Mouse (Mus musculus): ENCODE measurements around the gene Txnrd2.

Gene Txnrd2

DNA sequence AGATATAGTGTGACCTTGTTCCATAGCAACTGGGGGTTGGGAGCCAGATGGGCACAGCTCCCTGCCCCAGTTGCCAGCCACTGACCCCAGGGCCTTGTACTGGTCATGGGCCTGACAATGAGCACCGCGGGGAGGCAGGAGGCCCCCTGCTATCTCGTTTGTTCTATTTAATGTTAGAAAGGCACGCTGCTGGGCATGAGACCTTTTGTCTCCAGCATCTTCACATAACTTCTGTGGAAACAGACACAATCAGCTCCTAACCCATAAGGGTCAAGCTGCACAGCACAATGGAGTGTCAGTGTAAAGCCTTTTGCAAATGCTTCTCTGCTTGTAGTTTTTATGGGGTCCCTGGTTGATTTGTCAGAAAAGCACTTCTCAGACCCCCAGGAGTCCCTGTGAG is 58.2 kb downstream of the Txnrd2 start:
- no peaks in the 10 kb centered on the region for H3K36me3 ChIP-seq (ENCODE audit: insufficient read depth, low read length)
- peaks cover 71% of the 10 kb centered on the region for H3K4me1 ChIP-seq (replicated peaks; ENCODE audit: low read depth, low read length)
- peak overlapping the region; percentile 32 for H3K4me3 ChIP-seq (replicated peaks; ENCODE audit: low read length)
- H3K27me3 ChIP-seq (ENCODE audit: insufficient read depth, low read length): no peaks in the 10 kb centered on the region
- no peaks in the 10 kb centered on the region for H3K9me3 ChIP-seq (ENCODE audit: low read length)
- no peak for TF ChIP-seq NANOG (IDR thresholded peaks at IDR 0.05; ENCODE audit: borderline replicate concordance, low read length)
- no peak for TF ChIP-seq POU5F1 (IDR thresholded peaks at IDR 0.05; ENCODE audit: borderline replicate concordance, low read length)
- no peak for TF ChIP-seq CTCF (conservative IDR thresholded peaks at IDR 0.05; ENCODE audit: low read length)

DNA sequence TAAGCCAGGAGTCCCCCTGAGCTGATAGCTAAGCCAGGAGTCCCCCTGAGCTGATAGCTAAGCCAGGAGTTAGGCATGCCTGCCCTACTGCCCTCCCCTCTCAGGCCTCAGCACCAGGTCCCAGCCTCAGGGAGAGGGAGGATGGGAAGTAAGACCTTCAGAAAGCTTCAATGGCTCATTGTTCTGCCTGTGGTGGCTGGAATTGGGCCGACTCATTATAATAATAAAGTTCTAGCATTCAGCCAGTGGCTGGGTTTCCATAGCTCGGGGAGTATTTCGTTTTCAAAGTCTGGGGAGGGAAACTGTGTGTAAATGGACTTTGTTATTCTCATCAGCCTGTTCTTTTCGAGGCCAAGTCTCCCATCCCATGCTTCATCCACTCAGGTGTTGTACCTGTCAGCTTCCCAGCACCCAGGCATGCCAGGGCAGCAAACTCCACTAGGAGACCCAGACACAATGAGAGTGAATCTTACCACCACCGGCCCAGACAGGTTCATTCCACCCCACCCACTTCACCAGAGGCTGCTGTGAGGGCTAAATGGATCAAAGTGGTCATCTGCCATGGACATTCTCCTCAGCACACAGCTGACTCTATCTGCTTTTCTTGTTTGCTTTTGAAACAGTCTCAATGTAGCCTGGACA is 58.7 kb downstream of the Txnrd2 start:
- peaks cover 66% of the 10 kb centered on the region for H3K4me1 ChIP-seq (replicated peaks; ENCODE audit: low read depth, low read length)
- no peaks in the 10 kb centered on the region for H3K27me3 ChIP-seq (ENCODE audit: insufficient read depth, low read length)
- H3K9me3 ChIP-seq (ENCODE audit: low read length): no peaks in the 10 kb centered on the region
- H3K4me3 ChIP-seq (replicated peaks; ENCODE audit: low read length): peak overlapping the region; percentile 32; the same call in 1 of the 2 replicates
- no peaks in the 10 kb centered on the region for H3K36me3 ChIP-seq (ENCODE audit: insufficient read depth, low read length)
- TF ChIP-seq POU5F1 (IDR thresholded peaks at IDR 0.05; ENCODE audit: borderline replicate concordance, low read length): no peak
- TF ChIP-seq NANOG (IDR thresholded peaks at IDR 0.05; ENCODE audit: borderline replicate concordance, low read length): no peak
- TF ChIP-seq CTCF (conservative IDR thresholded peaks at IDR 0.05; ENCODE audit: low read length): no peak

DNA sequence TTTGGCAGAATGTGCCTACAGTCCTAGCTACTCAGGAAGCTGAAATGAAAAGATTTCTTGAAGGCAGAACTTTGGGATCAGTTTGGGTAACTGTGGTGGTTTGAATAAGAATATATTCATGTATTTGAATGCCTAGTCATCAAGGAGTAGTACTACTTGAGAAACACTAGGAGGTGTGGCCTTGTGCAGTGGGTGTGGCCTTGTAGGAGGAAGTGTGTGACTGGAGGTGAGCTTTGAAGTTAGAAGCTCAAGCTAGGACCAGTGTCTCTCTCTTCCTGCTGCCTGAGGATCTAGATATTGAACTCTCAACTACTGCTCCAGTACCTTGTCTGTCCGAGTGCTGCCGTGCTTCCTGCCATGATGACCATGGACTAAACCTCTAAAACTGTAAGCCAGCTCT is 59.9 kb downstream of the Txnrd2 start:
- Histone ChIP-seq H3K4me3 (replicated peaks; ENCODE audit: low read length) (no peak overlapping the region), H3K36me3 (ENCODE audit: insufficient read depth, low read length) (no peaks in the 10 kb centered on the region), H3K27me3 (ENCODE audit: insufficient read depth, low read length) (no peaks in the 10 kb centered on the region), H3K9me3 (ENCODE audit: low read length) (no peaks in the 10 kb centered on the region), H3K4me1 (replicated peaks; ENCODE audit: low read depth, low read length) (peaks cover 63% of the 10 kb centered on the region)
- no peak for TF ChIP-seq NANOG (IDR thresholded peaks at IDR 0.05; ENCODE audit: borderline replicate concordance, low read length)
- no peak for TF ChIP-seq POU5F1 (IDR thresholded peaks at IDR 0.05; ENCODE audit: borderline replicate concordance, low read length)
- TF ChIP-seq CTCF (conservative IDR thresholded peaks at IDR 0.05; ENCODE audit: low read length): no peak

DNA sequence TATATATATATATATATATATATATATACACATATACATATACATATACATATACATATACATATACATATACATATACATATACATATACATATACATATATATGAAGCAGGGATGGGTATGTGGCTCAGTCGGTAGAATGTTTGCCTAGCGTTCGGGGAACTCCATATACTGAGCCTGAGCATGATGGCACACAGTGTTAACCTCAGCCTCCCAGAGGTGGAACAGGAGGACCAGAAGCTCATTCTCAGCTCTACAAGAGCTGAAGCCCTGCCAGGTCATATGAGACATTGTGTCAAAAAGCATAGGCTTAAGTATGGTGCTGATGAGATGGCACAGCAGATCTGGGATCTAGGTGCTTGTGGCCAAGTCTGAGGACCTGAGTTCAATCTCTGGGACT is 64.1 kb downstream of the Txnrd2 start:
- no peak overlapping the region for H3K4me3 ChIP-seq (replicated peaks; ENCODE audit: low read length)
- no peaks in the 10 kb centered on the region for H3K27me3 ChIP-seq (ENCODE audit: insufficient read depth, low read length)
- TF ChIP-seq NANOG (IDR thresholded peaks at IDR 0.05; ENCODE audit: borderline replicate concordance, low read length) (no peak), POU5F1 (IDR thresholded peaks at IDR 0.05; ENCODE audit: borderline replicate concordance, low read length) (no peak), CTCF (conservative IDR thresholded peaks at IDR 0.05; ENCODE audit: low read length) (no peak)
- H3K9me3 ChIP-seq (ENCODE audit: low read length): no peaks in the 10 kb centered on the region
- H3K4me1 ChIP-seq (replicated peaks; ENCODE audit: low read depth, low read length): peaks cover 26% of the 10 kb centered on the region
- H3K36me3 ChIP-seq (ENCODE audit: insufficient read depth, low read length): no peaks in the 10 kb centered on the region

DNA sequence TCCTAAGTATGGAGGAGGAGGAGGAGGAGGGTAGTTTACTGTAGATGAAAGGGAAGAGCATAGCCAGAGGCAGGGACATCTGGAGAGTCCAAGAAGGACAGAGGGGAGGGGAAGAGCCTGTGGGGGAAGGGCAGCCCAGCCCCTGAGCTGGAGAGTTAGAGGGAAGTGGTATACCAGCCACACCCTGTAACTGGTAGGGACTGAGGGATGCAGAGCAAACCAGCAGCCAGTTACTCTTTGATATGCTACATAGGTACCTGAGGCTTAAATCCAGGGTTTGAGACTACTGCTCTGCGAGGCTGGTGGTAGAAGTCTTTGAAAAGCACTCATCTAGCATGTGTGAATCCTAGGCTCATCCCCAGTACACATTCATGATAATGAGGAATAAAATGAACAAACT is 64.7 kb downstream of the Txnrd2 start:
- Histone ChIP-seq H3K27me3 (ENCODE audit: insufficient read depth, low read length) (no peaks in the 10 kb centered on the region), H3K9me3 (ENCODE audit: low read length) (no peaks in the 10 kb centered on the region)

DNA sequence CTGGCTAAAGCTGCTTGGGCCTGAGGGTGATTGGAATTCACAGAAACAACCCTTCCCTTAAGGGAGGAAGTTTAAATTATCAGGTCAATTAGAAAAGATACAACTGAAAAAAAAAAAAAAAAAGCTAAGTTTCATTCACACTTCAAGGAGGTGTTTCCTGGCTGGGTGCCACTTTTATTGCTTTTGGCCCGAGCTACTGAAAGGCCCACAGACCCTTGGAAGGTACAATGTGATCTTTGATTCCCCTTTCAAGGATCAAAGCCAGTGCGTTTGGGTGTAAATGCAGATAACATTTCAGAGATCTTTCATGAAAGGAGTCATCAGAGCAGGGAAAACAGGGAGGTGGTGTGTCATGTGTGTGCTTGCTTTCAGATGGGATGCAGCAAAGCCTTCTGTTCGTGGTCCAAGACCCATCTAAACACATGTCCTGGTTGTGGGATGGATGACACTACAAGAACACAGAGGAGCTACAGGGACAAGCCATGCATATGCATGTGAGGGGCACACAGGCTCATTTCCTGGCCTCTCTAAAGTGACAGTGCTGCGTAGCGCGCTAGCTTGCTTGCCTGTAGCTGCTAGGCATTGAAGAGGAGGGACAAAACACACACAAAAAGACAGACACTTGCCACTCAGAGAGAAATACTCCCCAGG is 71.8 kb downstream of the Txnrd2 start:
- H3K36me3 ChIP-seq (ENCODE audit: insufficient read depth, low read length): peaks cover 31% of the 10 kb centered on the region
- no peaks in the 10 kb centered on the region for H3K9me3 ChIP-seq (ENCODE audit: low read length)
- peaks cover 38% of the 10 kb centered on the region for H3K4me1 ChIP-seq (replicated peaks; ENCODE audit: low read depth, low read length)
- peak overlapping the region; percentile 96 for H3K4me3 ChIP-seq (replicated peaks; ENCODE audit: low read length)
- TF ChIP-seq NANOG (IDR thresholded peaks at IDR 0.05; ENCODE audit: borderline replicate concordance, low read length): no peak
- TF ChIP-seq POU5F1 (IDR thresholded peaks at IDR 0.05; ENCODE audit: borderline replicate concordance, low read length): peak; percentile 69; the same call in 1 of the 2 replicates
- TF ChIP-seq CTCF (conservative IDR thresholded peaks at IDR 0.05; ENCODE audit: low read length): no peak
- no peaks in the 10 kb centered on the region for H3K27me3 ChIP-seq (ENCODE audit: insufficient read depth, low read length)

More for the DNA sequence above, 64.7 kb downstream of the Txnrd2 start:
- H3K36me3 ChIP-seq (ENCODE audit: insufficient read depth, low read length): no peaks in the 10 kb centered on the region
- H3K4me3 ChIP-seq (replicated peaks; ENCODE audit: low read length): no peak overlapping the region; the same call in 1 of the 2 replicates
- H3K4me1 ChIP-seq (replicated peaks; ENCODE audit: low read depth, low read length): peaks cover 20% of the 10 kb centered on the region
- TF ChIP-seq NANOG (IDR thresholded peaks at IDR 0.05; ENCODE audit: borderline replicate concordance, low read length) (no peak), CTCF (conservative IDR thresholded peaks at IDR 0.05; ENCODE audit: low read length) (no peak), POU5F1 (IDR thresholded peaks at IDR 0.05; ENCODE audit: borderline replicate concordance, low read length) (no peak)

DNA sequence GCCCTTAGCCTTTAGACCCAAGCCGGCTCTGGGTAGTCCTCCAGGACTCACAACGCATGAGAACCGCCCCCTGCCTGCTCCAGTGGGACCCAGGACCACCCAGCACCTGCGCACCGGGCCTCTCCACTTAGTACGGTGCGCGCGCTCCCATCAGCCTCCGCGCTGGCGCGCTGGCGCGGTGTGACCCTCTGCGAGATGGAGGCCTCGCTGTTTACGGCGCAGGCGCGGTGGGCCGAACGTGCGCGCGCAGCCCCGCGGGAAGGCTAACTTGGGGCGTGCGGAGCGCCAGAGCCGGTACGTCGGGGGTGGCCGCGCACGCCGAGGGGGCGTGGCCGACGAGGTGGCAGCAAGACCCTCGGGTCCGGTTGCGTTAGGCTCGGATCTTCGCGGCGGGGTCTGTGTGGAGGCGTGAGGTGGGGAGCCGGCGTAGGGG is 72.4 kb downstream of the Txnrd2 start, which contains the start of the genes Gnb1l and Rtl10:
Gnb1l (plus strand) TSS at position 156 of the 433 bp plus-strand sequence.
Rtl10 (plus strand) TSS at position 344 of the 433 bp plus-strand sequence.
- TF ChIP-seq POU5F1 (IDR thresholded peaks at IDR 0.05; ENCODE audit: borderline replicate concordance, low read length): no peak
- no peaks in the 10 kb centered on the region for H3K27me3 ChIP-seq (ENCODE audit: insufficient read depth, low read length)
- H3K36me3 ChIP-seq (ENCODE audit: insufficient read depth, low read length): peaks cover 37% of the 10 kb centered on the region
- peak within 1 kb of the TSS; percentile 96 for H3K4me3 ChIP-seq (replicated peaks; ENCODE audit: low read length)
- H3K4me1 ChIP-seq (replicated peaks; ENCODE audit: low read depth, low read length): peaks cover 40% of the 10 kb centered on the region
- no peaks in the 10 kb centered on the region for H3K9me3 ChIP-seq (ENCODE audit: low read length)

DNA sequence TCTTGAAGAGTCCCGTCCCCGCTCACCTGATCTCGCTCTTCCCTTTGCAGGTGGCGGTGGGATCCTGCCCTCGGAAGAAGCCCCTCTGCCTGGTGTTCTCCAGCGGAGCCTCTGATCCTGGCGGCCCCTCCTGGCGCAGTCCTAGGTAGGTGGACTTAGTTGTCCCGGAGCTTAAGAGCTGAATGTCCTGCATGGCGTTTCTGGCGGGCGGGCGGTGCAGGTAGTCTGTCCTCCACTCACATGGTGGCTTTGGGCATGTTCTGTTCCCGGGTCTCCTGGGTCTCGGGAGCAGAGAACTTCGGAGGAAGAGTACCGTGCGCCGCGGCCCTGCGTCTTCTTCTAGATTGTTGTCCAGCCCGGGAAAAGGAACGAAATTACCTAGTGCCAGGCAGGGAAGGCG is 72.8 kb downstream of the Txnrd2 start:
- peaks cover 41% of the 10 kb centered on the region for H3K36me3 ChIP-seq (ENCODE audit: insufficient read depth, low read length)
- H3K27me3 ChIP-seq (ENCODE audit: insufficient read depth, low read length): no peaks in the 10 kb centered on the region
- TF ChIP-seq POU5F1 (IDR thresholded peaks at IDR 0.05; ENCODE audit: borderline replicate concordance, low read length) (no peak), CTCF (conservative IDR thresholded peaks at IDR 0.05; ENCODE audit: low read length) (no peak), NANOG (IDR thresholded peaks at IDR 0.05; ENCODE audit: borderline replicate concordance, low read length) (no peak)
- H3K4me3 ChIP-seq (replicated peaks; ENCODE audit: low read length): peak overlapping the region; percentile 96
- H3K4me1 ChIP-seq (replicated peaks; ENCODE audit: low read depth, low read length): peaks cover 40% of the 10 kb centered on the region
- no peaks in the 10 kb centered on the region for H3K9me3 ChIP-seq (ENCODE audit: low read length)
